Mouse (Mus musculus): ENCODE data around the gene Ndufa9. TPM values are rescaled to one million over a fixed set of nuclear protein-coding genes. Genes with fewer than 3 reads are reported as not detected.

Ndufa9 gene
- total and polyA plus RNA-seq, 3 experiments: 156 to 176 TPM; not detected in 1

DNA sequence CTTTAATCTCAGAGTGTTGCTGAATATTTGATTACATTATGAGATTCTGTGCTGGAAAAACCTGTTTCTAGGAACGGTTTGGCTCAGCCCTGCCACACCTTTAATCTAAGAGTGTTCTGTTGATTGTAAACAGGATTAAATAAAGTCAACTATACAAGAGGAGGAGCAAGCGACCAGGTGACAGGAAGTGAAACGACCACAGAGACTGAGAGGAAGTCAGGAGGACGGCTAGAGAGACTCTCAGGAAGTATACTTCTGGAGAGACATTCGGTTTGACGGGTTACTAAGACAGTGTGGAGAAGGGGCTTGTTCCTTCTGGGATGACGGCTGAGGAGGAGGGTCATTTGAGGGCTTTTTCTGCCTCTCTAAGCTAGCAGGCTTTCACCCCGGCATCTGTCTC is 12.3 kb downstream of the Ndufa9 start:
- H3K9me3 ChIP-seq (replicated peaks; ENCODE audit: insufficient read depth, low read length): no peaks in the 10 kb centered on the region
- no peak for DNase-seq (ENCODE audit: low read depth, low spot score)
- H3K27ac ChIP-seq (ENCODE audit: control insufficient read depth, low read depth, low read length): no peak overlapping the region
- peaks cover 0 to 3% of the 10 kb centered on the region in 2 experiments; a peak in 1 of 4 replicates for H3K36me3 ChIP-seq (ENCODE audit: control insufficient read depth in 1 of 2, insufficient read depth in 2 of 2, low read length in 2 of 2)
- no peaks in the 10 kb centered on the region for H3K27me3 ChIP-seq (ENCODE audit: control insufficient read depth in 1 of 2, insufficient read depth in 2 of 2, low read length in 2 of 2)
- no peak overlapping the region for H3K9ac ChIP-seq (ENCODE audit: control insufficient read depth, low read depth, low read length, poor library complexity, severe bottlenecking)
- no peaks in the 10 kb centered on the region for H3K79me2 ChIP-seq (ENCODE audit: control insufficient read depth, insufficient read depth, low read length, poor library complexity)
- no peaks in the 10 kb centered on the region for H3K4me1 ChIP-seq (ENCODE audit: control insufficient read depth in 1 of 2, insufficient read depth in 2 of 2, low read length in 2 of 2)
- TF ChIP-seq ZC3H11A (IDR thresholded peaks at IDR 0.05; ENCODE audit: low read depth, low read length) (no peak), ZMIZ1 (IDR thresholded peaks at IDR 0.05; ENCODE audit: low read depth, low read length) (no peak), MAZ (IDR thresholded peaks at IDR 0.05; ENCODE audit: low read depth, low read length) (no peak), NELFE (IDR thresholded peaks at IDR 0.05; ENCODE audit: low read depth, low read length) (no peak)
- H3K4me3 ChIP-seq (ENCODE audit: control insufficient read depth in 1 of 2, insufficient read depth in 1 of 2, low read depth in 2 of 2, low read length in 2 of 2): no peak overlapping the region

- Histone ChIP-seq H3K27me3 (ENCODE audit: control insufficient read depth in 1 of 2, insufficient read depth in 2 of 2, low read length in 2 of 2) (no peaks in the 10 kb centered on the region), H3K27ac (ENCODE audit: control insufficient read depth, low read depth, low read length) (0 out of 2 replicates have a peak overlapping the region, but pooled peaks have one; percentile 10), H3K36me3 (ENCODE audit: control insufficient read depth in 1 of 2, insufficient read depth in 2 of 2, low read length in 2 of 2) (peaks cover 4 to 11% of the 10 kb centered on the region in 2 experiments), H3K4me1 (ENCODE audit: control insufficient read depth in 1 of 2, insufficient read depth in 2 of 2, low read length in 2 of 2) (peaks cover 0 to 12% of the 10 kb centered on the region in 2 experiments; a peak in 2 of 4 replicates), H3K9ac (ENCODE audit: control insufficient read depth, low read depth, low read length, poor library complexity, severe bottlenecking) (no peak overlapping the region), H3K79me2 (ENCODE audit: control insufficient read depth, insufficient read depth, low read length, poor library complexity) (no peaks in the 10 kb centered on the region), H3K9me3 (replicated peaks; ENCODE audit: insufficient read depth, low read length) (no peaks in the 10 kb centered on the region), H3K4me3 (ENCODE audit: control insufficient read depth in 1 of 2, insufficient read depth in 1 of 2, low read depth in 2 of 2, low read length in 2 of 2) (no peak overlapping the region)
- DNase-seq (ENCODE audit: low read depth, low spot score): peak; percentile 85
- peak; percentile 62; the same call in 1 of the 2 replicates for TF ChIP-seq USF1 (IDR thresholded peaks at IDR 0.05; ENCODE audit: low read depth, low read length)
- peak; percentile 21; the same call in 1 of the 2 replicates for TF ChIP-seq TAL1 (IDR thresholded peaks at IDR 0.05; ENCODE audit: low read length)
- no peak for TF ChIP-seq ZC3H11A (IDR thresholded peaks at IDR 0.05; ENCODE audit: low read depth, low read length)
- TF ChIP-seq ETS1 (IDR thresholded peaks at IDR 0.05; ENCODE audit: low read depth, low read length): peak; percentile 43
- TF ChIP-seq TCF12 (IDR thresholded peaks at IDR 0.05; ENCODE audit: low read depth, low read length): peak; percentile 49; the same call in 1 of the 2 replicates
- TF ChIP-seq EP300 (IDR thresholded peaks at IDR 0.05; ENCODE audit: low read depth in 1 of 2, low read length in 2 of 2): peak; percentile 45 to 69
- no peak for TF ChIP-seq GABPA (IDR thresholded peaks at IDR 0.05; ENCODE audit: low read depth, low read length)
- TF ChIP-seq GATA1 (IDR thresholded peaks at IDR 0.05; ENCODE audit: low read depth, low read length): peak; percentile 57
- peak; percentile 38; the same call in 1 of the 2 replicates for TF ChIP-seq MYC (IDR thresholded peaks at IDR 0.05; ENCODE audit: low read depth, low read length)
- TF ChIP-seq JUND (IDR thresholded peaks at IDR 0.05; ENCODE audit: low read depth, low read length): 0 out of 2 replicates have a peak, but pooled peaks have one; percentile 38
- no peak for TF ChIP-seq HCFC1 (IDR thresholded peaks at IDR 0.05; ENCODE audit: low read depth, low read length)
- no peak for TF ChIP-seq ELF1 (IDR thresholded peaks at IDR 0.05; ENCODE audit: low read depth, low read length)
- TF ChIP-seq RCOR1 (IDR thresholded peaks at IDR 0.05; ENCODE audit: low read depth, low read length): peak; percentile 44; the same call in 1 of the 2 replicates
- TF ChIP-seq BHLHE40 (IDR thresholded peaks at IDR 0.05; ENCODE audit: borderline replicate concordance, low read depth, low read length): peak; percentile 69
- TF ChIP-seq MXI1 (IDR thresholded peaks at IDR 0.05; ENCODE audit: low read depth, low read length): peak; percentile 19; the same call in 1 of the 2 replicates
These were observed 25.8 kb downstream of the Ndufa9 start for GRCm38 (mm10) chr6:126823087-126823486.

Measured in MEL (cell line).